Mouse (Mus musculus): Measurements from ENCODE around the gene Gm12258.
"Not testable (repeated sequence)": the region's sequence is repeated elsewhere in the genome, so short reads cannot be mapped to it uniquely, and the experiment has no call there.

Gm12258 gene

GRCm38 (mm10) chr11:58846919-58847461 is at the start of gene Gm12258:
TSS of gene Gm12258 (plus strand) at chr11:58847158.
- DNase-seq (ENCODE audit: low read depth in 1 of 2, low spot score in 2 of 2), result peak; percentile 70 to 79

GRCm38 (mm10) chr11:58799747-58800146 is 47.2 kb upstream of the Gm12258 start:
- DNase-seq (ENCODE audit: low read depth in 1 of 2, low spot score in 2 of 2), result no peak

GRCm38 (mm10) chr11:58801558-58802228 is 45.3 kb upstream of the Gm12258 start, which contains the start of gene Fam183b:
TSS of gene Fam183b (minus strand) at chr11:58801960.
- no peak for DNase-seq (ENCODE audit: low read depth in 1 of 2, low spot score in 2 of 2)

- DNase-seq (ENCODE audit: low read depth in 1 of 2, low spot score in 2 of 2), result no peak
Observed at GRCm38 (mm10) chr11:58803871-58804270, 43.1 kb upstream of the Gm12258 start.

GRCm38 (mm10) chr11:58804393-58804792 is 42.6 kb upstream of the Gm12258 start:
- no peak for DNase-seq (ENCODE audit: low read depth in 1 of 2, low spot score in 2 of 2)

DNA sequence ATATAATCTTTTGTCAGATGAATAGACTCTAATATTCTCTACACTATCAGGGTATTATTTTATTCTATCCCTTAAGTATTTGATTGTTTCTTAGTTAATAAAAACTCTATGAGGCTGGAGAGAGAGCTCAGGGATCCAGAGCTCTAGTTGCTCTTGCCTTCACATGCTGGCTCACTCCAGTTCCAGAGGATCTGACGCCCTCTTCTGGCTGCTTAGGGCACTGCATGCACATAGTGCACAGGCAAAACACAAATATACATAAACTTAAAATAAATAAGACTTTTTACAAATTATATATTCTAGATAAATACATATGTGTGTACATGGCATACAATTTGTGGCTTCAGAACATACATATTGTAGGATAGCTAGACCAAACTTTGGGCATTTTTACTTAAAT is 35.0 kb upstream of the Gm12258 start:
- DNase-seq (ENCODE audit: low read depth in 1 of 2, low spot score in 2 of 2), result no peak

DNA sequence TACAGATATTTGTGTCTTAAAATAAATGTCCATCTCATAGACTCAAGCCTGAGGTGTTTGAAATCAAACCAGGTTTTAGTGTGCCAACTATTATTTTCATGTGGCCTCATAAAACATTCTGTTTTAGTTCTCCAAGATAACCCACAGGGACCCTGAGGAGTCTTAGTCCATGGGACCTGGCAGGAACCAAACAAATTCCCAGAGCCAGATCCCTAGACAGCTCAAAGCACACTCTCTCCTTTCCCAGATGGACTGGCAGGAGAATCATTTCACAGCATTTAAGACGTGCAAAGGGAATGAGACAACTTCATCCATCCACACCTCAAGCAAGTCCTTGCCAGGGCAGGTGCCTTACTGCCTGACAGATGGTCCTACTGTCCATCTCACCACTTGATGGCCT is 32.3 kb upstream of the Gm12258 start, which contains the start of gene Olfr313:
Gene Olfr313 (plus strand): TSS at position 301 of the 400 bp plus-strand sequence.
- DNase-seq (ENCODE audit: low read depth in 1 of 2, low spot score in 2 of 2), result not testable (repeated sequence)

- DNase-seq (ENCODE audit: low read depth in 1 of 2, low spot score in 2 of 2), result no peak
Observed at GRCm38 (mm10) chr11:58815676-58816075, 31.3 kb upstream of the Gm12258 start.

- DNase-seq (ENCODE audit: low read depth in 1 of 2, low spot score in 2 of 2), result not testable (repeated sequence)
Observed at GRCm38 (mm10) chr11:58828937-58829336, 18.0 kb upstream of the Gm12258 start, which contains the start of gene Olfr312. TSS of gene Olfr312 (plus strand) at chr11:58829237.

DNA sequence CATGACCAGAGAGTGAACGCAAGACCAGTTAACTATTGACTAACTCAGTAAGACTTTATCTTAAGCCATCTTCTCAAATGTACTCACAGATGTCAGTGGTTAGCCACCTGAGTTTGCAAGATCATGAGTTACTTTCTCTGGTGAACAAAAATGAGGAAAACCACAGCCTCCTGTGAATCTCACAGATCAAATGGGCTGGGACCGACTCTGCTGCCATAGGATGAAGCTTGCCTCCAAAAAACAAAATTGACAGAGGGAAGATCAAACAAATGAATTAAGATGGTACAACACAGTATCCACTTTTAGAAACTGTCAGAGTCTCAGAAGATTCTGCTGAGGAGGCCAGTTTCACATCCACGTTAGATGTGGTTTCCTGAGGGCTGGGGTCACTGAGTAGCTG is 17.2 kb upstream of the Gm12258 start:
- no peak for DNase-seq (ENCODE audit: low read depth in 1 of 2, low spot score in 2 of 2)

GRCm38 (mm10) chr11:58832541-58832940 is 14.4 kb upstream of the Gm12258 start:
- DNase-seq (ENCODE audit: low read depth in 1 of 2, low spot score in 2 of 2), result not testable (repeated sequence)

- not testable (repeated sequence) for DNase-seq (ENCODE audit: low read depth in 1 of 2, low spot score in 2 of 2)
Observed at GRCm38 (mm10) chr11:58838951-58839350, 8.0 kb upstream of the Gm12258 start, which contains the start of gene Olfr311. TSS of gene Olfr311 (plus strand) at chr11:58839251.

DNA sequence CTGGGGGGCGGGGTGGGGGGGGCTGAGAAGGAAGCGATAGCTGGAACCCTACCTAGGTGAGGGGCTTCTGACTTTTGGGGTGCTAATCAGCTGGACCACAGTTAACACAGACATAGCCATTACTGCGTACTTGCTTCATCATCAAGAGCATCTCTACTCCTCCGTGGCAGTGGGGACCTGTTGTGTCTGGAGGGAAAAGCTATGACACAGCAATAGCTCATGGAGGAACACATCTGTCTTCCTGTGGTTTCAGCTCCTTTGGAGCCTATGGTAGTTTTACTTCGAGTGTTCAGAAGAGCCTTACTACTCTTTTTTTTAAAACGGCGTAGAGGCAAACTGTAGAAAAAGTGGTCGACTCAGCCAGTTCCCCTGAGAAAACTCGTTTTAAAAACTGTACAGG is 678 bp downstream of the Gm12258 start:
- DNase-seq (ENCODE audit: low read depth in 1 of 2, low spot score in 2 of 2), result no peak

DNA sequence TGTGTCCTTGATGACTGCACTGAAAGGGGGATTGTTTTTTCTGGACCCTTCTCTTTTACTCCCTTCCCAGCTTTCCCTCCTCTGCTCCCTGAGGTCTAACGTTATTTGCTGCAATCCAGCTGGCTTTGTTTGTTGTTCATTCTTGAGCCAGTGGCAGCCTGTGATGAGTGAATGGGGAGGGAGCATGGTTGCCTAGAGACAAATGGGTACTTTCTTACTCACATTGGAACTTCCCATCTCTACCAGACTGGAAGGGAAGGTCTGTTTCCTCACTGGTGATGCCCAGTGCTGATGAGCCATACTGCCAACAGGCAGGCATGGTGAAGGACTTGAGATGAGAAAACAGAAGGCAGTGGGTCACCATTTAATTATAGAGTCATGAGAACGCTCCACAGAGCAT is 2.8 kb downstream of the Gm12258 start:
- no peak for DNase-seq (ENCODE audit: low read depth in 1 of 2, low spot score in 2 of 2)

GRCm38 (mm10) chr11:58860744-58861143 is 13.8 kb downstream of the Gm12258 start:
- no peak for DNase-seq (ENCODE audit: low read depth in 1 of 2, low spot score in 2 of 2)

DNA sequence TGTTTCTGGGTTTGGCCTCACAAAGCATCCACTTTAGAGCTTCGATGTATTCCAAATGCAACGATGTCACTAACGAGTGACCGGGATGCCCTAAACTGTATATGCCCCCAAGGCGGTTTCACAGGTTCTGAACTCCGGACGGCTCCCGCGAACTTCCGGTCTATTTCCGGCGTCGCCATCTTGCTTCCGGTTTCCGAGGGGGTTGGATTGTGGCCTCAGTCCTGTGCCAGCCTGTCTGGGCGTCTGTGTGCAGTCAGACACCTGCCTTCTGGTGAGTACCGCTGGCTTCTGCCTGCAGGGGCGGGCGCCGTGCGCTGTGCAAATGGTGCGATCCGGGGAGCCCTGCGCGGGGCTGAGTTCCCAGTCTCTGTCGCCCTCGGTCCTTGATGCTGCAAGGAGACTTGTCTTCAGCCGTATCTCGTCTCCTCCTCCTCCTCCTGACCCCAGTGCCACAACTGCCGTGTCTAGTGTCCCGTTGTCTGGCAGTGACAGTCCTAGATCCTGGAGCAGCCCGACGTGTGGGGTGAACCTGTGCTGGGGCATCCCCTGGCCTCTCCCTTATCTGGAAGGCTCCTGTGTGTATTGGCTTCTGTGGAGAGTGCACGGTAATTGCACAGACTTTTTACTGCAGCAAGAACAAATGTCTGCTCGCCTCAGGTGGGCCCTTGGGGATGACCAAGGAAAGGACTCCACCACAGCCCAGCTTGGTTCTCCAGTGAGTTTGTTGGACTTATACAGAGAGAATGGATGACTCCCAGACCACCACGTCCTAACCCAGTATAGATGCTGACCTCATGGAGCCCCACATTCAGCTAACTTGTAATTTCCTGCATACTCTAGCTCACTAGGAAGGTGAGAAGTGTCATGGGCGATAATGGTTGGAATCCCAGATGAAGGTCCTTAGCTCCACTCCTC is 20.3 kb downstream of the Gm12258 start, which contains the start of gene 2810021J22Rik:
Gene 2810021J22Rik (plus strand): TSS at position 178 of the 915 bp plus-strand sequence.
- DNase-seq (ENCODE audit: low read depth in 1 of 2, low spot score in 2 of 2), result peak; percentile 22 to 35

DNA sequence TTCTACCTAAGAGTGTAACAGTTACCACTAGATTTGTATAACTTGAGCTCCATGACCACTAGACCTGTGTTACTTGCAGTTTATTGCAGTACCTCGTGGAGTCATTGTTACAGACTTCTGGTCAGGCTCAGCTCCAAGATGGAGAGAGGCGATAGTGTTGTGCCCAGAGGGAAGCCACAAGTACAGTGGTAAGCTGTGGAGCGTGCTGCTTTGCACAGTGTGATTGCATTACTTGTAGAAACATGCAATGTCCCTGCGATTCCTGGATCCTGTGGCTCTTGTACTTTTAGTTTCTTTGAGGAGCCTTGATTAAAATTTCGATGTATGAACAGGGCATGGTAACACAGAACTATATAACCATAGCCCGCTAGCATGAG is 21.0 kb downstream of the Gm12258 start:
- DNase-seq (ENCODE audit: low read depth in 1 of 2, low spot score in 2 of 2), result no peak

DNA sequence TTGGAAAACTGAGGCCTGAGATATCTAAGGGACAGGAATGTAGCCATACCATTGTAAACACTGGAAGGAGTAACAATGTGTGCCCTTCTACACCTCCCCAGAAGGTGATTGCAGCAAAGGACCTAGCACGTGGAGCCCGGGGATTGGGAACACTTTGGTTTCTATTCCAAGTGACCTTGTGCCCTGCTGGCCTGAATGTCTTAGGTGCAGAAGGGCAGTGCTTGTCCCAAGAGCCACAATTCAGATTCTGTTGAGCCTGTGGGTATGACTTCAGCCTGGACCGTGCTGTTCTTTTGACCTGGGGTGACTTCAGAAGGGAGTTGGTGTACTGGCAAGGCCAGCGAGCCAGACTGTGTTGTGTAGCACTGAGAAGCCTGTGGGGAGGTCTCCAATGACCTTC is 24.0 kb downstream of the Gm12258 start:
- no peak for DNase-seq (ENCODE audit: low read depth in 1 of 2, low spot score in 2 of 2)

GRCm38 (mm10) chr11:58883756-58884155 is 36.8 kb downstream of the Gm12258 start:
- DNase-seq (ENCODE audit: low read depth in 1 of 2, low spot score in 2 of 2), result no peak

GRCm38 (mm10) chr11:58890511-58890910 is 43.6 kb downstream of the Gm12258 start:
- DNase-seq (ENCODE audit: low read depth in 1 of 2, low spot score in 2 of 2), result no peak

DNA sequence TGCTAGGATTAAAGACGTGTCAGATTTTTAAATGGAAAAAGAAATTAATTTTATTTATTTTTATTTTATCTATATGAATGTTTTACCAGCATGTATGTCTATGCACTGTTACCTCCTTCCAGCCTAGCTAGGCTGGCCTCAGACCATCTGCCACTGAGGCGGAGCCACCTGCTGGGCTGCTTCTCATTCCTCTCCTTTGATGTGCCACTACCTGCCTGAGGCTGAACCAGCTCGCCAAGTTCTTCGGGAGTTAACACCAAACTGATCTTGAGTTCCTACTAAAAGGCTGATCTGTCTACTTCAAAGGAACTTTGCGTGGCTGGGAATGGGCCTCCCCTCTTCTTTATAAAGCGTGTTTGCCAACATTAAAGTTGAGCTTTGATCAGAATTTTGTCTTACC is 47.5 kb downstream of the Gm12258 start:
- DNase-seq (ENCODE audit: low read depth in 1 of 2, low spot score in 2 of 2), result no peak

DNA sequence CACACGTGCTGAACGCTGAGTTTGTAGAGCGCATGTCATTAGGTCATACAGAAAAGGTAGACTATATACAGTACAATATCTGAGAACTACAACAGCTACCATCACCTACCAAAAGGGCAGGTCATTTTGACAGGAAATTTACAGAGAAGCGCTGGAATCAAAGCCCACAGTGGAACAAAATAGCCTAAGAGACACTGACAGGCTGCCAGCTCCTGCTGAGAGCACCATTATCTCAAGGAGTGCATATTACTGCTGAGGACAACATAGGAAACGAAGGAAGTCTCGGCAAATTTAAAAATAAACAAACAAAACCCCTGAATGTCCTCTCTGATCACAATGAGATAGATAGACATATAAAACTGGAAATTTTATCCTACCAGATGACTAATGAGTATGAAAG is 50.5 kb downstream of the Gm12258 start:
- no peak for DNase-seq (ENCODE audit: low read depth in 1 of 2, low spot score in 2 of 2)

Data from monocyte, adult 2 months (primary cell).